Mouse (Mus musculus): ENCODE measurements around the gene Hs3st2. TPM values are rescaled to one million over a fixed set of nuclear protein-coding genes. Genes with fewer than 3 reads are reported as not detected.

The Hs3st2 gene
- polyA plus RNA-seq, 2 experiments from 2014 or later, result not detected

GRCm38 (mm10) chr7:121460626-121461025, 69.0 kb downstream of the Hs3st2 start:
- ATAC-seq, result no peak

GRCm38 (mm10) chr7:121464441-121464840, 72.8 kb downstream of the Hs3st2 start:
- ATAC-seq, result no peak

- ATAC-seq, result no peak
These were observed 73.5 kb downstream of the Hs3st2 start for GRCm38 (mm10) chr7:121465111-121465510.

GRCm38 (mm10) chr7:121466331-121466730, 74.7 kb downstream of the Hs3st2 start:
- ATAC-seq, result no peak

- ATAC-seq, result no peak
These were observed 77.8 kb downstream of the Hs3st2 start for GRCm38 (mm10) chr7:121469435-121469834.

GRCm38 (mm10) chr7:121478302-121478701, 86.6 kb downstream of the Hs3st2 start:
- no peak for ATAC-seq

GRCm38 (mm10) chr7:121480106-121480505, 88.4 kb downstream of the Hs3st2 start:
- ATAC-seq, result no peak

GRCm38 (mm10) chr7:121484590-121484989, 92.9 kb downstream of the Hs3st2 start:
- no peak for ATAC-seq

GRCm38 (mm10) chr7:121485266-121485665, 93.6 kb downstream of the Hs3st2 start:
- no peak for ATAC-seq

- no peak for ATAC-seq
These were observed 95.6 kb downstream of the Hs3st2 start for GRCm38 (mm10) chr7:121487291-121487690.

GRCm38 (mm10) chr7:121489401-121489800, 97.7 kb downstream of the Hs3st2 start:
- no peak for ATAC-seq

GRCm38 (mm10) chr7:121491455-121492005, 99.9 kb downstream of the Hs3st2 start:
- ATAC-seq, result no peak

GRCm38 (mm10) chr7:121500516-121500915, 108.9 kb downstream of the Hs3st2 start:
- ATAC-seq, result no peak

GRCm38 (mm10) chr7:121501666-121502065, 110.0 kb downstream of the Hs3st2 start:
- no peak for ATAC-seq

GRCm38 (mm10) chr7:121516727-121517126, 125.1 kb downstream of the Hs3st2 start:
- no peak for ATAC-seq

GRCm38 (mm10) chr7:121517165-121517591, 125.5 kb downstream of the Hs3st2 start:
- no peak for ATAC-seq

- ATAC-seq, result no peak
These were observed 130.5 kb downstream of the Hs3st2 start for GRCm38 (mm10) chr7:121522125-121522524.

- no peak for ATAC-seq
These were observed 137.4 kb downstream of the Hs3st2 start for GRCm38 (mm10) chr7:121529023-121529422.

GRCm38 (mm10) chr7:121533639-121534038, 142.0 kb downstream of the Hs3st2 start:
- ATAC-seq, result no peak

GRCm38 (mm10) chr7:121534386-121534785, 142.7 kb downstream of the Hs3st2 start:
- ATAC-seq, result no peak

GRCm38 (mm10) chr7:121535987-121536386, 144.3 kb downstream of the Hs3st2 start:
- no peak for ATAC-seq

- no peak for ATAC-seq
These were observed 148.0 kb downstream of the Hs3st2 start for GRCm38 (mm10) chr7:121539405-121540275.

- no peak for ATAC-seq
These were observed 150.8 kb downstream of the Hs3st2 start for GRCm38 (mm10) chr7:121542458-121542857.

Measured in activated CD4-positive, CD25-positive, alpha-beta regulatory T cell, adult 4 months (primary cell).